Mouse (Mus musculus) left cerebral cortex, adult 2 months (tissue): ENCODE measurements around the gene Cygb. TPM values are rescaled to one million over a fixed set of nuclear protein-coding genes. Genes with fewer than 3 reads are reported as not detected.

ENCODE experiments used
- DNase-seq, 2 experiments: peaks; one replicate each; pipeline ENCODE4 v3.0.0; 2021 to 2022; ENCODE audit warnings: low spot score in 2 of 2, mixed read lengths in 1 of 2; ENCODE audit errors: extremely low spot score in 1 of 2
- H3K27ac ChIP-seq: fragments of 200-600 bp; 2 replicates; pipeline ENCODE4 v1.8.1; 2022
- H3K4me3 ChIP-seq: fragments of 200-600 bp; 2 replicates; pipeline ENCODE4 v1.8.1; 2022
- CTCF ChIP-seq: fragments of 200-600 bp; IDR thresholded peaks from 2 replicates; pipeline ENCODE4 v1.8.1; 2022; ENCODE audit warnings: antibody characterized with exemption, mild to moderate bottlenecking, moderate library complexity
- intact Hi-C: fragments of 180-260 bp; cut with DNase I; formaldehyde crosslinking; loops from one replicate; pipeline ENCODE4 v1.15.1; 2025
- total RNA-seq, 2 experiments: library from RNA; stranded (reverse); gene quantifications; 2 replicates each; pipeline ENCODE4 v1.2.3; 2021

Cygb gene
- total RNA-seq, 2 experiments from 2014 or later: 42.8 to 45.3 TPM

DNA sequence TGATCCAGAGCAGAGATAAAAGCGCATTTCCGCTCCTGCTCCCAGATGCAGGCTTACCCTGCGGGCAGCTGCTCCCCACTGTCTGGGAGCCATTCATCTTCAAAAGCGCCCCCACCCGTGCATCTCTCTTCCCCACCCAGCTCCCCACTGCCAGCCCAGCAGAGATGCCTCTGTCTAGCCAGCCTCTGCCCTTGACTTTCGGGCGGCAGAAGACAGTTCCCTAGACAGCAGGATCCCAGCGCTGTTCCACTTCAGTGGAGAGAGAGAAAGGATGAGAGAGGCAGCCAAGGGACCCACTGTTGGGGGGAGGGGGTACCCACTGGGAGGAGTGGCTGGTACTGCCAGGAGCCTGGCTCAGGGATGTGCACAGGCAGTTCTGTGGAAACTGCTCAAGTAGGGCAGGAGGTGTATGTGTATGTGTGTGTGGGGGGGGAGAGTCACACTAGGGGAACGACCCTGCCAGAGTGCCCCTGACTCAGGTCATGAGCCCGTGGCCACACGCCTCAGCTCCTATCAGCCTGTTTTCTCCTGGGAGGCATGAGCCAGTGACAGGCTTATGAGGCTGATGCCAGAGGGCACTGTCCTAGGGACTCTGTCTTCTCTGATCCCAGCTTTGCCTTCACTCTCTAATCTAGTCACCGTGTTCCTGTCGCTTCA lies 7.3 kb upstream of the Cygb start:
- intact Hi-C loops: no loop called here
- no peak for DNase-seq
- Histone ChIP-seq H3K27ac (peak overlapping the region; percentile 50; the same call in 1 of the 2 replicates), H3K4me3 (no peak overlapping the region)
- no peak for TF ChIP-seq CTCF

DNA sequence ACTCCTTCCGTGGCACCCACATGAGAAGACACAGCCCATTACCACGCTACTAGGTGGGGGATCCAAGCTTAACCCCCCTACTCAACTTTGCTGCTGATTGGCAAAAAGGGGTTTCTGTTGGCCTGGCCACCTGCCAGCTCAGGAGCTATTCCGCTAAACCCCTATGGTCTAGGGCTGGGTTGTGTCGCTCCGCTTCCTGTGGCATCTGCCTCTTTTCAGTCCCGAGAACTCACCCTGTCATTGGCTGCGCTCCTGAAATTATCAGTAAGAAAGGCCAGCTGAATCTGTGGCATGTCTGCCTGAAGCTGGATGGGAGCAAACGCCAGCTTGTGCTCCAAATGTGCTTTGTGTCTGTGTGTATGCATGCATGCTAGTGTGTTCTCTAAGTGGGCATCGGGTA lies 6.1 kb upstream of the Cygb start:
- intact Hi-C loops: no loop called here
- no peak overlapping the region for H3K27ac ChIP-seq
- DNase-seq: no peak

DNA sequence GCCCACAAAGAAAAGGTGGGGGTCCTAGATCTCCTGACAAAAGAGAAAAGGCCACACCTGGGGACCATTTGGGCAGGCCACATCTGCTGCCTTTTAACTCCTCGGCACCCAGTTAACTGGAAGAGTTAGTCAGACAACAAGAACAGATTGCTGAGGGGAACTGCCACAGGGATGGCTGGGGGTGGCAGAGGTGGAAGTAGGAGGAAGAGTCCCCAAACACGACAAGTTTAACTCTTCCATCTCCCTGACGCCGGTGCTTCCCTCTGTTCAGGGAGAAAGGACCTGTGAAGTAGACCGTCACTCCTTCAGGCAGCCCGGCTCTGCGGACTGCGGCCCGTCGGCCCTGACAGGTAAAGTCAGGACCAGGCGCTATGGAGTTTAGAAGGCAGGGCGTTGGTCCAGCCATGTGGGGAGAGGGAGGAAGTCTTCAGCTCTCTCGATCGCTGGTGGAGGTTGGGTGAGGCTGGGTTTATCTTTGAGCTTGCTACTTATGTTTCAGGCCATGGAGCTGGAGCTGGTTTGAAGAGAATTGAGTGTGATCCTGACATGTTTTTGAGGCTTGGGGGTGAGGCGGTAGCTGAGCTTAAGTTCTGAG lies 5.0 kb upstream of the Cygb start:
- H3K4me3 ChIP-seq: no peak overlapping the region
- no peak for TF ChIP-seq CTCF
- intact Hi-C loops: no loop called here
- DNase-seq: no peak
- H3K27ac ChIP-seq: no peak overlapping the region

More for the DNA sequence above, 6.1 kb upstream of the Cygb start:
- no peak overlapping the region for H3K4me3 ChIP-seq
- no peak for TF ChIP-seq CTCF

DNA sequence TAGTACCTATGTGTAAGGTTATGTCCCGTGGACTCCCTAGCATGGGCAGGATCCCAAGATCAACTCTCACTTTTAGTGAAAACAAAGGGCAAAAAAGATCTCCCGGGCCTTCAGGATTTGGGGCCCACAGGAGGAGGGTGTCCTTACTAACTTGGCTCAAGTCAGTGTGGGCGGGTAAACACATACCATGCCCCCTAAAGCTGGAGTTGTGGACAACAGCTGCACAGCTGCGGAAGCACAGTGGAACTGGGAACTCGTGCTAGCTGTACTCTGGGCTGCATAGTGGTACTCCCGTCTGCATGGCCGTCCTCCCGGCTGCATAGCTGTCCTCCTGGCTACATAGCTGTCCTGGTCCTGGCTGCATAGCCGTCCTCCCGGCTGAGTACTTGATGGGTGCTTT lies 4.1 kb upstream of the Cygb start:
- DNase-seq: no peak
- no peak for TF ChIP-seq CTCF
- Histone ChIP-seq H3K27ac (no peak overlapping the region), H3K4me3 (no peak overlapping the region)
- intact Hi-C loops: no loop called here

DNA sequence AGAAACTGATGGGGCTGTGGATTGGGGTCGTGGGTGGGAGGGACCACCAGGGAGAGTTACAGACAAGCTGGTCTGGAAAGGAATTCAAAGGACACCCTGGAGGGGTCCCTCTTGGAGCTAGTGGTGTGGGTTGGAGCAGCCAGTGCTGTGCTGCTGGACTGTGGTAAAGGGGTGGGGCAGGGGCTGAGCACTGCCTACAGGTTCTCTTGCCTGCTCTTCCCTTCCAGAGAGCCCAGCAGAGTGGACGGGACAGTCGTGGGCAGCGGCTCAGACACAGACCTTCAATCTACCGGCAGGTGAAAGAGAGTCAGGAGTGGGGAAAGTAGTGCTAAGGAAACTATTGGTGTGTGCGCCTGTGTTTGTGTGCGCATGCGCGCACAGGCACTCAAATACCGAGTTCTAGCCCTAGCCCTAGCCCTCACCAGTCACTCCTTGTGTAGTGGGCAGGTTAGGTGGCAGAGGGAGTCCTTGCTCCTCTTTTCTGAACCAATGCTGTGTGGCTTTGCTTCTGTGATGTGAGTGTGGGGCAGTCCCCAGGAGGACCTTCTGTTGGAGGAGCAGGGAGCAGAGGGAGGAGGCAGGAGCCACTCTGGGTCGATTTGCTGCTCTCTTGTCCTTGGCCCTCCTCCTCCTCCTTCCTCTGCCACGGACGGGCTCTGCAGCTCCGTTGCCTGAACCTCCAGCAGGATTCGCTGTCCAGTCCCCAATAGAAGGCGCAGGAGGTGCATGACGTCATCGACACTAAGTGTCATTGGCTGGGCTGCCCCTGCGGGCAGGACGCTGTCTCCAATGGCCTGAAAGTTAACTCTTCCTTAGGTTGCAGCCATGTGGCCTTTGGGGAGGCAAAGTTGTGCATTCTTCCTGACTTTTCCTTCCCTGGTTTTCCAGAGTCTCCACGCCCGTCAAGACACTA lies 3.5 kb upstream of the Cygb start:
- TF ChIP-seq CTCF: peak; percentile 36
- intact Hi-C loops: no loop called here
- H3K4me3 ChIP-seq: peak overlapping the region; percentile 45
- DNase-seq: peak; percentile 78 to 88
- peak overlapping the region; percentile 82 for H3K27ac ChIP-seq

DNA sequence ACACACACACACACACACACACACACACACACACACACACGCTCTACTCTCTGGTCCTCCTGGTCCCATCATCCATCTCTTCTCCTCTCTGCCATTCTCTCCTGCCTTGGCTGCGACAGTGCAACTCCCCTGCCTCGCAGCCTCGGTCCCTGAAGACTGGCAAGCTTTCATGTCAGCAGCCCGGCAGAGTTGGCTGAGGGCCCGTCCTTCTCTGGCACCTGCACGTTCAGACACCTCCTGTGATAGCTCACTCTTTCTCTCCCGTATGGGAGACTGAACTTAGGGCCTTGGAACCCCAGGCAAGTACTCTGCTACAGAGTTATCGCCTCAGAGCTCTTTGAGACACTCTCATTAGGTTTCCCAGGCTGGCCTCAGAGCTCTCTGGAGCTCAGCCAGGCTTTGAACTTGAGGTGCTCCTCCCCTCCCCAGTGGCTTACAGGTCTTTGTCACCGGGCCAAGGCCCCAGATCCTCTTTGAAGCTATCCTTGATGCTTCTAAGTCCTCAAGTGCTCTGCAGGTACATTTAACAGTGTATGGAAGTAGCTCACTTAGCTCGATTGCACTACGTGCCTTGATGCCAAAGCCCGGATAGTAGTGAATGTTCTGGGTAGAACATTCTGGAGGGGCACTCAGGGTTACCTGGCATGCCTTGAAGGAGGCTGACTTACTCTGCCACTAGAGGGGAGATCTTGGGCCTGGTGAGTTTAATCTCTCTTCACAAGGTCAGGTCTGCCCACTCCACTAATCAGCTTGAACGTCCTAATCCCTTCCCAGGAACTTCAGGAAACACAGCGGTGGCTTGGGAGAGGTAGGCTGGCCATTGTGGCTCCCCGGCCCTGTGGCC lies 2.5 kb upstream of the Cygb start:
- no peak overlapping the region for H3K4me3 ChIP-seq
- intact Hi-C loops: no loop called here
- no peak for DNase-seq
- no peak for TF ChIP-seq CTCF
- H3K27ac ChIP-seq: peak overlapping the region; percentile 24; the same call in 1 of the 2 replicates

DNA sequence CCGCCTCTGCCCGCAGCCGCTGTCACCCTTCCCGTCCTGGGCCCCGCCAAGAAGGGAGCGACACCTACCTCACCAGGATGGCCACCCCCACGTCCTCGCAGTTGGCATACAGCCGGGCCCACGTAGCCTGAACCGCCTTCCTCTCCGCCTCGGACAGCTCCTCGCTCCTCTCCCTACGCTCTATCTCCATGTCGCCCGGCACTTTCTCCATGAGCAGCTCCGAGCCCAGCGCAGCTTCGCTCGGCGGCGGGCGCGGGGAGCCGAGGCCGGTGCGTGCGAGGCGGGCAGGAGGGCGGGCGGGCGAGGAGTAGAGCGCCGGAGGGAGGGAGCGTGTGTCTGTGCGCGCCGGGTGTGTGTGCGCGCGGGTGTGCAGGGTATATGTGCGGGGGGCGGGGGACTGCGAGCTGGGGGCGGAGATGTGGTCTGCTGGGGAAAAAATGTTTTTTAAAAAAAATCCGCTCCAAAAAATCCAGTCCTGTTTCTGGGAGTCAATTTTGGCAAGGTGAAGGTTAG lies 348 bp downstream of the Cygb start:
- TF ChIP-seq CTCF: no peak
- peak; percentile 52 to 76 for DNase-seq
- intact Hi-C loops: no loop called here
- H3K27ac ChIP-seq: peak overlapping the region; percentile 92
- H3K4me3 ChIP-seq: peak overlapping the region; percentile 65

DNA sequence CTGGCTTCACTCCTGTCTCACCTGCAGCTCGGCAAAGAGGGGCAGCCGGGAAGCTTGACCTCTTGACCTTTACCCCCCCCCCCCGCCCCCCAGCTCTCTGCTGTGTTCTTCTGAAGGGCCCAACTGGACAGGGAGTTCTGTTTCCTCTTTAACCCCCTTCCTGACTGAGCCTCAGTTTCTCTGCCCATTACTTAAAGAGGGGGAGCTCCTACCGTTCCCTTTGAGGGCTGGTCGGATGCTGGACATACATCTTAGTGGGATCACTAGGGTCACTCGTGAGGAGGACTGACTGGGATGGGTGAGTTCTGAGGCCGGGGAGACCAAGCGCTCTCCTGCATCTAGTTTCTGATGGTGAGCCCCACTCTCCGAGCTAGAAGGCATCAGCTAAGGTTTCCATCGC lies 879 bp downstream of the Cygb start, which contains the start of gene Prcd:
Gene Prcd, plus strand, starts transcription at position 301 of the 400 bp plus-strand sequence.
- TF ChIP-seq CTCF: no peak
- DNase-seq: no peak
- intact Hi-C loops: no loop called here
- Histone ChIP-seq H3K4me3 (peak within 1 kb of the TSS; percentile 65), H3K27ac (peak within 1 kb of the TSS; percentile 92)

DNA sequence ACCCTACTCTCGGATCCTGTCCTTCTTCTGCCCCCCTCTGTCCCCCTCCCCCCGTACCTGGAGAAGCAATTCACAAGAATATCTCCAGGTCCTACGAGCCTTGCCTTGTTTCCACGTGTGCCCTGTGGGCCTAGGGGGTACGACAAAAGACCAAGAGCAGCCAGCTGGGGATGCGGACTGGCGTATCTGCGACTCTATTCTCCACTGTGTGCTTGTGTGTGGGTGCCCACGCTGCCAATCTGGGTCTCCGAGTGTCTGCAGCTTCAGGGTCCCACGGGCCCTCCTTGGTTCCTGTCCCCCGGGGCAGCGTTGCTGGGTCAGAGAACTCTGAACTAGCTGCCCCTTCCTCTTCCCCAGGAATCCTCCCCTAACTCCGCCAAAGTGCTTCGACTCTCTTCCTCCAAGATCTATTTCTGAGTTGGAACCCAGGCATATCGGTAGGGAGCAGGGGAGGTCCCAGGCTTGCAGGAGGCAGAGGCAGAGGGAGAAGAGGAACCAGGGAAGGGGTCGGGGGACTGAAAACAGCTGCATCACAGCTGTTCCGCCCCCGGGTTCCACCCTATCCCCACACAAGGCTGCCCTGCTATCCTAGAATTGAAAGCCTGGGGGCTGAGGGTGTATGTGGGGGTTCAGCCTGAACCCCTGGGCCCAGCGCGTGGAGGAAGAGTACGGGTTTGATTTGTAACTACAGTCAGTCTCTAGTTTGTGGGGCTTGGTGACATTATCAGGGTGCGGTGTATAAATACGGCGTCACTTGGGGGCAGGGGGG lies 1.6 kb downstream of the Cygb start:
- intact Hi-C loops: no loop called here
- Histone ChIP-seq H3K27ac (peak overlapping the region; percentile 63; the same call in 1 of the 2 replicates), H3K4me3 (peak overlapping the region; percentile 65)
- TF ChIP-seq CTCF: no peak
- DNase-seq: no peak

DNA sequence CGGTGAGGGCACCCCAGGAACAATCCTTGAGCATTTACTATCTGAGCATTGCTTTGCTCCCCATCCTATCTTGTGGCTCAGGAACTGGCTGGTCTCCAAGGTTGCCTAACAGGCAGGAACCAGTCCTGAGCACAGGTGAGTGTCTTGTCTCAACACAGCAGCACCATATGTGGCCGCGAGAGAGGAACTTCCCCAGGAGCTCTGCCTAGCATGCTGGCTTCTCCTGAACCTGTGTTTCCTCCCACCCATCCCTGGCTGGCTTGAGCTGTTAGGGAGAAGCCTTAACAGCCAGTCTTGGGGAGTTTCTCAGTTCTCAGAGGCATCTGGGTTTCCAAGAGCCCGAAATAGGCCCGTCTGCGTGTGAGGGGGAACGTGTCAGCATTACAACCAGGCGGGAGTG lies 2.8 kb downstream of the Cygb start:
- TF ChIP-seq CTCF: no peak
- Histone ChIP-seq H3K27ac (peak overlapping the region; percentile 75; the same call in 1 of the 2 replicates), H3K4me3 (no peak overlapping the region)
- no peak for DNase-seq
- intact Hi-C loops: no loop called here

DNA sequence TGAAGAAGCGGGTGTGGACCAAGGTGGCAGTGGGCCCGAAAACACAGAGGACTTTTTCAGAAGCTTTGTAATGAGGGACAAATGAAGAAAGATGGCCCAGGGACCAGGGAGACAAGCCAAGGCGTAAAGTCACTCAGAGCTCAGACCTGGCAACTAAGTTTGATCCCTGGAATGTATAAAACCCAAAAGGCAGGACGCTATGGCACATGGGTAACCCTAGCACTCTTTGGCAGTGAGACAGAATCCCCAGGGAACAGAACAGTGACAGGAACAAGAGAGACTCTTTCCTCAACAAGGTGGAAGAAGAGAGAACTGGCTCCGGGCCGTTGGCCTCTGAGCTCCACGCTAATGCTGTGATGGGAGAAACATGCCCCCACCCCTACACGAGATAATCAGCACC lies 3.3 kb downstream of the Cygb start:
- no peak for TF ChIP-seq CTCF
- Histone ChIP-seq H3K4me3 (no peak overlapping the region), H3K27ac (no peak overlapping the region)
- no peak for DNase-seq
- intact Hi-C loops: no loop called here
